Mouse (Mus musculus) stomach, postnatal 0 days (tissue): ENCODE measurements around the gene Csnk1d. TPM values are rescaled to one million over a fixed set of nuclear protein-coding genes. Genes with fewer than 3 reads are reported as not detected.

Source experiments
- ATAC-seq: fragments of 200-750 bp; cut with Nextera tagmentation; 2 replicates; pipeline ENCODE4 v1.8.0; 2017; ENCODE audit not compliant: low FRiP score, low TSS enrichment
- DNase-seq: peaks from one replicate; pipeline ENCODE4 v3.0.0-alpha.2; 2016; ENCODE audit warnings: low spot score
- H3K27ac ChIP-seq: fragments of 300-500 bp; sonication (generic); replicated peaks from 2 replicates; pipeline ENCODE4 v1.5.1; 2014; ENCODE audit warnings: mild to moderate bottlenecking, control low read depth
- H3K27me3 ChIP-seq: fragments of 300-500 bp; sonication (generic); 2 replicates; pipeline ENCODE4 v1.6.1; 2014; ENCODE audit warnings: low read length; ENCODE audit not compliant: control insufficient read depth, insufficient read depth
- H3K36me3 ChIP-seq: fragments of 300-500 bp; sonication (generic); 2 replicates; pipeline ENCODE4 v1.6.1; 2014; ENCODE audit warnings: low read length, mixed read lengths; ENCODE audit not compliant: control insufficient read depth, insufficient read depth
- H3K4me1 ChIP-seq: fragments of 300-500 bp; sonication (generic); replicated peaks from 2 replicates; pipeline ENCODE4 v1.6.1; 2014; ENCODE audit warnings: antibody characterized with exemption; ENCODE audit not compliant: control insufficient read depth, insufficient read depth
- H3K4me2 ChIP-seq: fragments of 300-500 bp; sonication (generic); replicated peaks from 2 replicates; pipeline ENCODE4 v1.6.1; 2014; ENCODE audit warnings: low read depth, mild to moderate bottlenecking, control low read depth, moderate library complexity
- H3K4me3 ChIP-seq: fragments of 300-500 bp; sonication (generic); 2 replicates; pipeline ENCODE4 v1.5.1; 2014; ENCODE audit warnings: low read depth, low read length, control low read depth
- H3K9ac ChIP-seq: fragments of 300-500 bp; sonication (generic); 2 replicates; pipeline ENCODE4 v1.6.1; 2014; ENCODE audit warnings: mild to moderate bottlenecking, low read length, control low read depth, mixed read lengths
- H3K9me3 ChIP-seq: fragments of 300-500 bp; sonication (generic); 2 replicates; pipeline ENCODE4 v1.6.1; 2016; ENCODE audit warnings: low read length; ENCODE audit not compliant: control insufficient read depth
- CTCF ChIP-seq: IDR thresholded peaks from 2 replicates; pipeline ENCODE4 v1.5.1; 2016; ENCODE audit warnings: antibody characterized with exemption, low read depth, mild to moderate bottlenecking, moderate library complexity
- EP300 ChIP-seq: optimal IDR thresholded peaks from 2 replicates; pipeline ENCODE3; 2016; ENCODE audit warnings: antibody characterized with exemption
- WGBS: fragments of 180-500 bp; shearing (Covaris S2); extraction: QIAGEN DNeasy Blood & Tissue Kit; methylation state at CpG from one replicate; pipeline ENCODE4 v1.1.7; 2014; 5-methylcytosine and 5-hydroxymethylcytosine counted together
- polyA plus RNA-seq: library from polyadenylated mRNA; unstranded; fragments of >200 nt; fragmentation: Nextera tagmentation; extraction: Ambion mirVana; gene quantifications from 2 replicates; pipeline ENCODE4 v1.2.1, GENCODE M21; 2015

The Csnk1d gene
- polyA plus RNA-seq, 1 experiment from 2014 or later = 60.7 TPM

GRCm38 (mm10) chr11:121019501-121019900 is 28.4 kb upstream of the Csnk1d start:
- no peak overlapping the region for H3K4me2 ChIP-seq
- DNase-seq (no peak), ATAC-seq (no peak)
- H3K4me3 ChIP-seq = no peak overlapping the region
- H3K9ac ChIP-seq = no peak overlapping the region
- H3K27me3 ChIP-seq = no peaks in the 10 kb centered on the region
- no peaks in the 10 kb centered on the region for H3K4me1 ChIP-seq
- no peaks in the 10 kb centered on the region for H3K36me3 ChIP-seq
- TF ChIP-seq CTCF (no peak), EP300 (no peak)
- H3K27ac ChIP-seq = no peak overlapping the region
- WGBS = 84% methylated on average over 5 of the region's 5 CpGs
- H3K9me3 ChIP-seq = no peaks in the 10 kb centered on the region

- TF ChIP-seq EP300 = no peak
- peak; percentile 91 for TF ChIP-seq CTCF
- no peak overlapping the region for H3K4me2 ChIP-seq
- peak; percentile 78 for ATAC-seq
- no peak overlapping the region for H3K27ac ChIP-seq
- no peak overlapping the region for H3K9ac ChIP-seq
- 46% methylated on average over 3 of the region's 3 CpGs for WGBS
- H3K4me1 ChIP-seq = no peaks in the 10 kb centered on the region
- H3K36me3 ChIP-seq = no peaks in the 10 kb centered on the region
- no peak overlapping the region for H3K4me3 ChIP-seq
- peak; percentile 72 for DNase-seq
- no peaks in the 10 kb centered on the region for H3K9me3 ChIP-seq
- no peaks in the 10 kb centered on the region for H3K27me3 ChIP-seq
Observed at GRCm38 (mm10) chr11:121017703-121018102, 26.6 kb upstream of the Csnk1d start.

DNA sequence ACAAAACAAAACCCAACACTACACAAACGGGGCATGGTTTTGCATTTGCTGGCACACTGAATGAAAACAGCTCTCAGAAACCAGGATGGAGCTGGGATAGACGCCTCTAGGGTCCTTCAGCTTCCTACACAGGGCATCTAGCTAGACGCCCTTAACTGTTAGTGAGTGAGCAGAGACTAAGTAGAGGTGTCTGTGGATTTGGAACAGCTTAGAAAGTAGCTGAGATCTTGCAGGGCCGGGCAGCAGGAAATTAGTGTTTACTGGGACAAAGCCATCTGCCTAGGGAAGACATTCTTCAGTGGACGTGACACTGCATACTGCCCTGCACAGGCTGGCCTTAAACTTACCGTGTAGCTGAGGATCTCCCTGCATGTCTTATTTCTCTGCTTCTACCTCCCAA is 24.3 kb upstream of the Csnk1d start:
- H3K36me3 ChIP-seq = no peaks in the 10 kb centered on the region
- ATAC-seq = no peak
- H3K9ac ChIP-seq = no peak overlapping the region
- H3K9me3 ChIP-seq = no peaks in the 10 kb centered on the region
- H3K4me1 ChIP-seq = no peaks in the 10 kb centered on the region
- DNase-seq = no peak
- TF ChIP-seq EP300 (no peak), CTCF (no peak)
- no peak overlapping the region for H3K27ac ChIP-seq
- WGBS = 48% methylated on average over 6 of the region's 6 CpGs
- H3K27me3 ChIP-seq = no peaks in the 10 kb centered on the region
- H3K4me3 ChIP-seq = no peak overlapping the region
- H3K4me2 ChIP-seq = no peak overlapping the region; the same call in 1 of the 2 replicates

- peak overlapping the region; percentile 27 for H3K4me3 ChIP-seq
- peak overlapping the region; percentile 46 for H3K4me2 ChIP-seq
- peak; percentile 43 for DNase-seq
- peak; percentile 51 for ATAC-seq
- H3K27ac ChIP-seq = no peak overlapping the region
- H3K9ac ChIP-seq = no peak overlapping the region
- H3K9me3 ChIP-seq = no peaks in the 10 kb centered on the region
- no peaks in the 10 kb centered on the region for H3K27me3 ChIP-seq
- H3K4me1 ChIP-seq = no peaks in the 10 kb centered on the region
- no peaks in the 10 kb centered on the region for H3K36me3 ChIP-seq
- 32% methylated on average over 19 of the region's 19 CpGs for WGBS
- TF ChIP-seq EP300 = no peak
- TF ChIP-seq CTCF = peak; percentile 43
Observed at GRCm38 (mm10) chr11:121014896-121015300, 23.8 kb upstream of the Csnk1d start.

- H3K36me3 ChIP-seq = no peaks in the 10 kb centered on the region
- no peaks in the 10 kb centered on the region for H3K9me3 ChIP-seq
- H3K4me2 ChIP-seq = no peak overlapping the region
- no peak for DNase-seq
- no peak overlapping the region for H3K9ac ChIP-seq
- no peaks in the 10 kb centered on the region for H3K27me3 ChIP-seq
- H3K4me3 ChIP-seq = no peak overlapping the region
- 77% methylated on average over 7 of the region's 7 CpGs for WGBS
- ATAC-seq = no peak
- H3K4me1 ChIP-seq = no peaks in the 10 kb centered on the region
- TF ChIP-seq CTCF (no peak), EP300 (no peak)
- no peak overlapping the region for H3K27ac ChIP-seq
Observed at GRCm38 (mm10) chr11:121013656-121014055, 22.5 kb upstream of the Csnk1d start.

DNA sequence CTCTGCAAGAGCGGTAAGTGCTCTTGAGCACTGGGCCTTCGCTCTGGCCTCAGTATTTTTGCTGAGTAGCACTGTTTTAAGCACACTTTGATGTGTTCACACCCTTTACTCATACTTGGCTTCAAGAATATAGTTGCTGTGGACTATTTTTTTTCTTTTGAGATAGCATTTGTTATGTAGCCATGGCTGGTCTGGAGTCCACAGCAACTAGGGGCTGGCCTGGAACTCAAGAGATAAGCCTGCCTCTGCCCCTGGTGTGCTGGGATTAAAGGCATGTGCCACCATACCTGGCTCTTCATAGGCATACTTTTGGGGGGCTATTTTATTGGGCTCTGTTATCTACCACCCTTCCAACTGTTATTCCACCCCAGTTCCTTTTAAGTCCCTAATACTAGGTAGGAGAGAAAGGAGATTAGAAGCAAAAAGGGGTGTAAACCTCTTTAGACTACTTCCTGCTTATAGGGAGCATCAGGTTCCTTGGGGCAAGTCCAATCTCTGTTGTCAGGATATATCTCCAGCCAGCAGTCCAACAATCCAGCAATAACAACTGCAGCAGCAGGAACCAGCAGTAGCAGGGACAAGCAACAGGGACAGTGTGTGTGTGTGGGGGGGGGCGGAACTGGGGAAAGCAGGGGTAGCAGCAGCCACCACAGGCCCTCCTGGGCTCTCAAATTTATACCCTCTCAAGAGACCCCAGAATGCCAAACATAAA is 19.1 kb upstream of the Csnk1d start:
- WGBS = 86% methylated on average over 3 of the region's 3 CpGs
- Histone ChIP-seq H3K27me3 (no peaks in the 10 kb centered on the region), H3K9me3 (no peaks in the 10 kb centered on the region), H3K4me1 (no peaks in the 10 kb centered on the region), H3K4me3 (no peak overlapping the region), H3K9ac (no peak overlapping the region), H3K4me2 (no peak overlapping the region), H3K27ac (no peak overlapping the region), H3K36me3 (no peaks in the 10 kb centered on the region)
- TF ChIP-seq EP300 = no peak
- no peak for TF ChIP-seq CTCF
- no peak for ATAC-seq
- DNase-seq = no peak
